Mouse (Mus musculus) lung, postnatal 14 days (tissue): ENCODE measurements around the gene Edc3.

ENCODE experiments used
- DNase-seq: peaks from one replicate; pipeline ENCODE4 v3.0.0; 2021

Edc3 gene

DNA sequence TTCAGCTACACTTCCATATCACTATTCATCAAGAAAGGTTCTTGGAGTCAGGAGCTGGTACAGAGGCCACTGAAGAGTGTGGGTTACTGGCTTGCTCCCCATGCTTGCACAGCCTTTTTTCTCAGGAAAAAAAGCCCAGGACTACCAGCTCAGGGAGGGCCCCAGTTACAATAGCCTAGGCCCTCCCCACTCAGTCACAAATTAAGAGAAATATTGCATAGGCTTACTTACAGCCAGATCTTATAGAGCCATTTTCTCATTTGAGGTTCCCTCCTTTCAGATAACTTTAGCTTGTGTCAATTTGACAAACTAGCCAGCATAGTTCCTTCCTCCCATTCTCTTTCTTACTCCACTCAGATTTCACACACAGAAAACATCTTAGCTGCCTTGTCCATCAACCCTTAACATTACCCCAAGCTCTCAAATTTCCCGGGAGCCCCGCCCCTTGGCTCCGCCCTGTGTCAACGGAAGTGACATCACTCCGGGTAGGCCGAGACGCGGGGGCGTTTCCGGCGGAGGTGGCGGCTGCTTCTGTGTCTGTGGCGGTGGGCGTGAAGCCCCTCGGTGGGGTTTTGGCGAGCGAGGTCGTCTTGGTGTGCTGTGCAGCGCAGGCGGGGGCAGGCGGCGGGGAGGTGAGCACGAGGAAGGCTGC, at the start of gene Edc3:
Edc3 (plus strand) TSS at position 473 of the 652 bp plus-strand sequence.
- DNase-seq: peak; percentile 94

- DNase-seq: no peak
These were observed 49.4 kb upstream of the Edc3 start for GRCm38 (mm10) chr9:57658970-57659369.

DNA sequence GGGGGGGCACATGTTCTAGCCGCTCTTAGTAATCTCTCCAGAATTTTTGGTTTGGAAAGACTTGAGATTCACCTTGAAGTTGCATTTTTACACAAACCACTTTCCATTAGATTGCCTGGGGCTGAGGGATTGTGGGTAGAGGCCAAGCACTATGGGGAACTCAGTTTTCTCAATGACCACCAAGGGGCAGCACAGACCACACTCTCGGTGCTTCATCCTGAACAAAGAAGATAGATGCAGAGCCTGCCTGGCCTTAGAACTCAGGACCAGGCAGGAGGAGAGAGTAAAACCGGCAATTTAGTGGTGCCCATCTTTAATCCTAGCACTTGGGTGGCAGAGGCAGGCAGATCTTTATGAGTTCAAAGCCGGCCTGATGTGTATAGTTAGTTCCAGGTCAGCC, 48.6 kb upstream of the Edc3 start:
- DNase-seq: peak; percentile 84

DNA sequence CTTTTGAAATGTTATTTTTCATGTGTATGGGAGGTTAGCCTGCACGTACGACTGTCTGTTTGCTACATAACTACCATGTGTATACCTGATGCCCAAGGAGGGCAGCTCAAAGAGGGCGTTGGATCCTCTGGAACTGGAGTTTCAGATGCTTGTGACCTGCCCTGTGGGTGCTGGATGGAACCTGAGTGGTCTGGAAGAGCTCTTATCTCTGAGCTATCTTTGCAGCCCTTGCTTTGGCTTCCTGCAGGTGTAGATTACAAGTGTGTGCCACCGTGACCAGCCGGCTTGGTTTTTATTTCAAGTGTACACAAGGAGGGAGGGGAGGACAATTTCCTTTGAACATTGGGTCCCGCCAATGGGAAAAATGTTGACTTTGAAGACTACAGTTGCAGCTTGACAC, 47.8 kb upstream of the Edc3 start:
- no peak for DNase-seq

DNA sequence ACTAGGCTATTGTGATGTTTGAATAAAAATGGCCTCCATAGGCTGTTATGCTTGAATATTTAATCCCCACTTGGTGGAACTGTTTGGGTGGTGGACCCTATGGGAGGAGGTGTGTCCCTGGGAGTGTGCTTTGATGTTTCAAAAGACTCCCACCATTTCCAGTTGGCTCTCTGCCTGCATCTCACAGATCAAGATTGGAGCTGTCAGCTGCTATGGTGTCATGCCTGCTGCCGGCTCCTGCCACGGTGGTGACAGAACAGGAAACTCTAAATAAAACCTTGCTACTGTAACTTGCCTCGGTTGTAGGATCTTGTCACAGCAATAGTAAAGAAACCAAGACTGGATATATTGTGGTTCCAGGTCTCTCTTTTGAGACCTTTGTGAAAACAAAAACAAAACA, 46.8 kb upstream of the Edc3 start:
- no peak for DNase-seq

GRCm38 (mm10) chr9:57664616-57665015, 43.7 kb upstream of the Edc3 start:
- no peak for DNase-seq

DNA sequence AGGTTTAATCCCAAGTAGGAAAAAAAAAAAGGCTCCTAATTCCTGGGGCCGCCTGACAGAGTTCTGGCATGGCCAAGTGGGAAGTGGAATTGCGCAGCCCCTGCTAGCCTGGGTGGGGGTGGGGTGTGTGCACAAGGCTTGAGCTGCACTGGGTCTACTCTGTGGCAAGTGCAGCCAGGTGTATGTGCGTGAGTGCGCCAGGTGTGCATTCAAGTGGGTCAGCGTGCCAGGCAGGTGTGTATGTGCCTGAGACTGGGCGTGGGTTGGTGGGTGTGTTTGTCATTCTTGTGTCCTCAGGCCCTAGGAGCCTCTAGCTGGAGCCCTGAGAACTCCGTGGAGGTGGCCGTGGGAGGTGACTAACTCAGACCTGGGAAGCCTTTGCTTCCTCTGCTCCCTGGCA, 41.8 kb upstream of the Edc3 start:
- no peak for DNase-seq

- no peak for DNase-seq
These were observed 41.2 kb upstream of the Edc3 start for GRCm38 (mm10) chr9:57667136-57667535.

DNA sequence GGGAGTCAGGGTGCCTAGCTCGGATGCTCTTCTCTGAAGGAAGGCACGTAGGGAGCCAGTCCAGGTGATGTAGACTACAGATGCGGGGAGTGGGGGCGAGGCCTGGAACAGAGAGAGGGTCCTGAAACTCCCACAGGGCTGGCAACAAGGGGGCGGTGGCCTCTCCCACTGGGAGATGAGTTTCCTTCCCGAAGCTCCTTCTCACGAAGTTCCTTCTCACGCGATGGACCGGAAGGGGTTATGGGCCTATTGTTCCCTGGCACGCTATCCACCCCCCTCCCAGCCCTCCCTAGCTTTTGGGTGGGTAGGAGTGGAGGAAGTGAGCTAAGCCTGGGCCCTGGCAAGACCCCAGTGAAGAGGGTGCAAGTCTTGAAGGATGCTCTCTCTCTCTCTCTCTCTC, 40.5 kb upstream of the Edc3 start:
- DNase-seq: peak; percentile 58

- no peak for DNase-seq
These were observed 40.1 kb upstream of the Edc3 start for GRCm38 (mm10) chr9:57668277-57668676.

DNA sequence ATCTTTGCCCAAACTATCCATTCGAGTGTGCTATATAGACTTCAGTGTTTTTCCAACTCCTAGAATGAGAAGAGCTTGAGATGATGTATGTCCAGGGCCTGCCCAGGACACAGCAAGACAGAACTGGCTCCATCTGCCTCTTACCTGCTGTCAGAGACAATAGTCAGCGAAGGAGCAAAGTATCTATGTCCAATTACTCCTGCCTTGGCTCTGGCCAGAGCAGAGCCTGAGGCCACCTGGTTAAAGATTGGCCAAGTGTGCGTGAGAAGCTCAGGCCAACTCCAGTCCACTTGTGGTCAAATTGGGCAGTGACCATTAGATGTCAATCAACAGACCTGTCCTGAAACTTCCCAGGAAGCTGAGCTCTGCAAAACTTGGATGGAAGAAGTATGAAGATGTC, 38.8 kb upstream of the Edc3 start:
- DNase-seq: no peak

DNA sequence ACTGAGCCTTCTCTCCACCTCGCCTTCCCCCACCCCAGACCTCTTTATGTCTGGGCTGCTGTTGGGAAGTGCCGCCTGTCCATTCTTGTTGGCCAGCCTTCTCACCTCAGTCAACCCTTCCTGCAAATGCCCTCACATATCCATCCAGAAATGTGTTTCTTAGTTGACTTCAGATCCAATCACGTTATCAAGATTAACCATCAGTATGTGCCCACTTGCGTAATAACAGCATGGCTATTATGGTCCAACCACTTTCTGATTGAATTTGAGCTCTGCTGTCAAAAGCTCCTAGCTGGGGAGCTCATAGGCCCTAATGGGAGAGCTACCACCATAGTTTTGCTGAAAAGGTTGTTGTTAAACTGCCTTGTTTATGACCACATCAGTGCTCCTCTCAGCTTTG, 37.3 kb upstream of the Edc3 start:
- no peak for DNase-seq

GRCm38 (mm10) chr9:57671500-57671899, 36.8 kb upstream of the Edc3 start:
- DNase-seq: no peak

- no peak for DNase-seq
These were observed 26.9 kb upstream of the Edc3 start for GRCm38 (mm10) chr9:57681411-57681810.

GRCm38 (mm10) chr9:57683520-57683919, 24.8 kb upstream of the Edc3 start, which contains the start of gene Cyp1a2:
Cyp1a2 (minus strand) TSS chr9:57683703.
- no peak for DNase-seq

- DNase-seq: no peak
These were observed 22.3 kb upstream of the Edc3 start for GRCm38 (mm10) chr9:57686011-57686410.

DNA sequence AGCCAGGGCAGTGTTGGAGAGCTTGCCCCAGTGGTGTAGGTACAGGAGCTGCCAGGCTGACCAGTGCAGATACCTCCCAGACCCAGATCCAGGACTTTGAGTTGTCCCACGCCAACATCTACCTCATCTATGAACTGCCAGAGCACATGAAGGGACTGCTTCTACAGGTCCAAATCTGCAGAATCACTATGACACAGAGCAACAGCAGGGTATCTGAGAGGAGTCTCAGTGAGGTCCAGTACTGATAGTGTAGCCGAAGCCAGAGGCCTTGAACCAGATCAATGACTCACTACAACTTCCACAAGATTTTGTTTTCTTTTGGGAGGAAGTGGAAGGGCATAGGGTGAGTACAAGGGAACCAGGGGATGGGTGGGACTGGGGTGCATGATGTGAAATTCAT, 20.6 kb upstream of the Edc3 start, which contains the start of gene Cyp1a1:
Cyp1a1 (plus strand) TSS at position 178 of the 400 bp plus-strand sequence.
- DNase-seq: no peak

DNA sequence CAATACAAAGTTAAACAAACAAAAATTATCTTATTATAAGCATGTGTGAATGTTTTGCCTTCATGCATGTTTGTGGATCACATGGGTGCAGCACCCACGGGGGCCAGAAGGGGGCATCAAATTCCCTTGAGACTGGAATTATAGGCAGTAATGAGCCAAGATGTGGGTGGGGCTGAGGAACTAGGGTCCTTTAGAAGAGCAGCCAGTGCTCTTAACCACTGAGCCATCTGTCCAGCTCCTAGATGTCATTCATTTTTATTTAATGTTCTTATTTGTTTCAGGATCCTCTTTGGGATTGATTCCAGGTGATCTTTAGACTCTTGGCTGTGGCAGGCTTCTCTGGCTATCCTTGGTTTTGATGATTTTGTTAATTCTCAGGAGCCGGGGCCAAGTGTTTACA, 20.2 kb upstream of the Edc3 start:
- DNase-seq: peak; percentile 68

GRCm38 (mm10) chr9:57688606-57689005, 19.7 kb upstream of the Edc3 start:
- DNase-seq: no peak

DNA sequence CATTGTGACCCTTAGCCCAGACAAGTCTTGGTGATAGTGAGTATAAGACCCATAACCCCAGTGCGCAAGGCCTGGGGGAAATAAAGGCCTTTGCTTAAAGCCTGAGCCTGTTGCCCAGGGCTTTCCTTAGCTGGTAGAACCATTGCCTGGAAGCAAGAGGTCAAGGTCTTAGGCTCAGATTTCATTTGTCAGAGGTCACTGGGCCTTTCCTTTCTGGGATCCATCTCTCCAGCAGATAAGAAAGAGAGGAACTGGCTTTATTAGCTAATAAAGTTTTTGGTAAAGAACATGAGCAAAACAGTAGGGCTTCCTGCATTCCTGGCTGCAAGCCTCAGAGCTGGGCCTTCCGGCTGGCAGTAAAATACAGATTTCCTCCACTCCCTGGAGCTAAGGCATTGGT, 14.2 kb upstream of the Edc3 start:
- no peak for DNase-seq

GRCm38 (mm10) chr9:57696380-57697285, 11.7 kb upstream of the Edc3 start:
- DNase-seq: peak; percentile 50

GRCm38 (mm10) chr9:57697380-57697779, 11.0 kb upstream of the Edc3 start:
- no peak for DNase-seq

GRCm38 (mm10) chr9:57698466-57699150, 9.7 kb upstream of the Edc3 start:
- DNase-seq: no peak

DNA sequence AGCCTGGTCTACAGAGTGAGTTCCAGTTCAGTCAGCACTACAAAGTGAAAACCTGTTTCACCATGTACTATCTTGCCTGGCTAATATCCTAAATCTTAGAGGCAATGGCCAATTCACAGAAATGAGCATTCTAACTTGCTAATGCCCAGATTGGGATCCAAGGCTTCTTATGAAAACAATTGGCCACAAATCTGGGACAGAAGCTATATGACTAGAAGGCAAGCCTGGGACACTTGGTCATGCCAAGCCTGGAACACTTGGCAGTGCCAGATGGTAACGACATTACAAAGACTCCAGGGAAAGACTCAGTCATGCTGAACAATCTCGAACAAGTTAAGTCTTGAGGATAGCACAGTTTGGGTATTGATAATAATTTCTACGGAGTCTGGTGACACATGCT, 1.8 kb upstream of the Edc3 start:
- no peak for DNase-seq
